Mouse (Mus musculus) heart, postnatal 0 days (tissue): Measurements from ENCODE around the gene Eif4enif1. TPM values are rescaled to one million over a fixed set of nuclear protein-coding genes. Genes with fewer than 3 reads are reported as not detected.
"Not testable (repeated sequence)": the region's sequence is repeated elsewhere in the genome, so short reads cannot be mapped to it uniquely, and the experiment has no call there.

Experiments
- ATAC-seq: fragments of 200-750 bp; cut with Nextera tagmentation; 2 replicates; pipeline ENCODE4 v1.8.0; 2017; ENCODE audit warnings: low read depth, moderate number of reproducible peaks, moderate library complexity; ENCODE audit not compliant: insufficient read depth
- DNase-seq: peaks from one replicate; pipeline ENCODE4 v3.0.0-alpha.2; 2016; ENCODE audit warnings: low spot score
- H3K27ac ChIP-seq: fragments of 300-500 bp; sonication (generic); 2 replicates; pipeline ENCODE4 v1.5.1; 2014; ENCODE audit warnings: low read depth, mild to moderate bottlenecking
- H3K27me3 ChIP-seq: fragments of 300-500 bp; sonication (generic); 2 replicates; pipeline ENCODE4 v1.6.1; 2014; ENCODE audit warnings: low read length, mixed read lengths; ENCODE audit not compliant: control insufficient read depth, insufficient read depth
- H3K36me3 ChIP-seq: fragments of 300-500 bp; sonication (generic); replicated peaks from 2 replicates; pipeline ENCODE4 v1.6.1; 2014; ENCODE audit warnings: low read length, mixed read lengths; ENCODE audit not compliant: control insufficient read depth, insufficient read depth
- H3K4me1 ChIP-seq: fragments of 300-500 bp; sonication (generic); 2 replicates; pipeline ENCODE4 v1.6.1; 2014; ENCODE audit warnings: antibody characterized with exemption; ENCODE audit not compliant: control insufficient read depth, insufficient read depth
- H3K4me2 ChIP-seq: fragments of 300-500 bp; sonication (generic); 2 replicates; pipeline ENCODE4 v1.6.1; 2014; ENCODE audit warnings: low read depth, mild to moderate bottlenecking, low read length, moderate library complexity
- H3K4me3 ChIP-seq: fragments of 300-500 bp; sonication (generic); 2 replicates; pipeline ENCODE4 v1.5.1; 2014; ENCODE audit warnings: low read depth, low read length
- H3K9ac ChIP-seq: fragments of 300-500 bp; sonication (generic); replicated peaks from 2 replicates; pipeline ENCODE4 v1.6.1; 2014; ENCODE audit warnings: low read depth, low read length, mixed read lengths
- H3K9me3 ChIP-seq: fragments of 300-500 bp; sonication (generic); replicated peaks from 2 replicates; pipeline ENCODE4 v1.6.1; 2016; ENCODE audit warnings: low read length; ENCODE audit not compliant: control insufficient read depth
- CTCF ChIP-seq: IDR thresholded peaks from 2 replicates; pipeline ENCODE4 v1.5.1; 2016; ENCODE audit warnings: antibody characterized with exemption, control low read depth, low read depth
- EP300 ChIP-seq: IDR thresholded peaks from 2 replicates; pipeline ENCODE4 v1.6.1; 2016; ENCODE audit warnings: antibody characterized with exemption, low read depth
- WGBS: fragments of 180-500 bp; shearing (Covaris S2); extraction: QIAGEN DNeasy Blood & Tissue Kit; methylation state at CpG from one replicate; pipeline ENCODE4 v1.1.7; 2014; 5-methylcytosine and 5-hydroxymethylcytosine counted together
- polyA plus RNA-seq: library from polyadenylated mRNA; unstranded; fragments of >200 nt; fragmentation: Nextera tagmentation; extraction: Ambion mirVana; gene quantifications from 2 replicates; pipeline ENCODE4 v1.2.1, GENCODE M21; 2015
- total RNA-seq: library from RNA; depleted of rRNA; stranded (reverse); fragments of >200 nt; gene quantifications from 2 replicates; pipeline ENCODE4 v1.2.3, GENCODE M21; 2014; ENCODE audit warnings: low replicate concordance

The Eif4enif1 gene
- total and polyA plus RNA-seq, 2 experiments from 2014 or later = 19.0 to 34.4 TPM

DNA sequence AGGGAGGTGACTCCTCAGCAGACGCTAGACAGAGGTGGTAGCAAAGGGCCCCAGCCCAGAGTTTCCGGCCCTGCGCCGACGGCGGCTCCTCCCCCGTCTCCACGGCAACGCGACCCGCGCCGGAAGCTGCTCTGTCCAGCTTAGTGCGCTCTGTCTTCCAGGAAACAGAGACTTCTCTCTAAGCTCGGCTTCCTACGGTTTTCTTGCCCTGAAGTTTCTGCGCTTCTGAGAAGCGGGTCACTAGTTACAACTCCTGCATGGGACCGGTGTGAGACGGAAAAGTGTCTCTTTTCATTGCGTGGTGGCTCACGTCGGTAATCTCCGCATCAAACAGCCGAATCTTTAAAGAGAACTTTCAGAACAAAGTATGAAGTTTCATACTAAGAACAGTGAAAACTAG is 8.8 kb upstream of the Eif4enif1 start, which contains the start of gene Sfi1:
TSS of gene Sfi1 (minus strand) at position 101 of the 400 bp plus-strand sequence.
- TF ChIP-seq CTCF = no peak
- TF ChIP-seq EP300 = no peak
- Histone ChIP-seq H3K9me3 (no peaks in the 10 kb centered on the region), H3K4me1 (no peaks in the 10 kb centered on the region), H3K27ac (no peak within 1 kb of the TSS), H3K36me3 (no peaks in the 10 kb centered on the region), H3K4me3 (no peak within 1 kb of the TSS), H3K27me3 (no peaks in the 10 kb centered on the region), H3K9ac (no peak within 1 kb of the TSS), H3K4me2 (no peak within 1 kb of the TSS)
- DNase-seq = no peak
- 81% methylated on average over 25 of the region's 25 CpGs for WGBS
- ATAC-seq = no peak

DNA sequence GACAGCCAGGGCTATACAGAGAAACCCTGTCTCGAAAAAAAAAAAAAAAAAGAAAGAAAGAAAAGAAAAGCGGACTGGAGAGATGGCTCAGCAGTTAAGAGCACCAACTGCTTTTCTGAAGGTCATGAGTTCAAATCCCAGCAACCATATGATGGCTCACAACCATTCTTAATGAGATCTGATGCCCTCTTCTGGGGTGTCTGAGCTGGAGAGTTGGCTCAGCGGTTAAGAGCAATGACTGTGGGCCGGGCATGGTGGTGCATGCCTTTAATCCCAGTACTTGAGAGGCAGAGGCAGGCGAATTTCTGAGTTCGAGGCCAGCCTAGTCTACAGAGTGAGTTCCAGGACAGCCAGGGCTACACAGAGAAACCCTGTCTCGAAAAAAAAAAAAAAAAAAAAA is 1.6 kb upstream of the Eif4enif1 start:
- ATAC-seq, H3K4me1 ChIP-seq, H3K36me3 ChIP-seq, H3K27ac ChIP-seq, H3K4me3 ChIP-seq, H3K9ac ChIP-seq, H3K9me3 ChIP-seq, H3K27me3 ChIP-seq, DNase-seq, H3K4me2 ChIP-seq: not testable (repeated sequence)
- 88% methylated on average over 5 of the region's 7 CpGs for WGBS

DNA sequence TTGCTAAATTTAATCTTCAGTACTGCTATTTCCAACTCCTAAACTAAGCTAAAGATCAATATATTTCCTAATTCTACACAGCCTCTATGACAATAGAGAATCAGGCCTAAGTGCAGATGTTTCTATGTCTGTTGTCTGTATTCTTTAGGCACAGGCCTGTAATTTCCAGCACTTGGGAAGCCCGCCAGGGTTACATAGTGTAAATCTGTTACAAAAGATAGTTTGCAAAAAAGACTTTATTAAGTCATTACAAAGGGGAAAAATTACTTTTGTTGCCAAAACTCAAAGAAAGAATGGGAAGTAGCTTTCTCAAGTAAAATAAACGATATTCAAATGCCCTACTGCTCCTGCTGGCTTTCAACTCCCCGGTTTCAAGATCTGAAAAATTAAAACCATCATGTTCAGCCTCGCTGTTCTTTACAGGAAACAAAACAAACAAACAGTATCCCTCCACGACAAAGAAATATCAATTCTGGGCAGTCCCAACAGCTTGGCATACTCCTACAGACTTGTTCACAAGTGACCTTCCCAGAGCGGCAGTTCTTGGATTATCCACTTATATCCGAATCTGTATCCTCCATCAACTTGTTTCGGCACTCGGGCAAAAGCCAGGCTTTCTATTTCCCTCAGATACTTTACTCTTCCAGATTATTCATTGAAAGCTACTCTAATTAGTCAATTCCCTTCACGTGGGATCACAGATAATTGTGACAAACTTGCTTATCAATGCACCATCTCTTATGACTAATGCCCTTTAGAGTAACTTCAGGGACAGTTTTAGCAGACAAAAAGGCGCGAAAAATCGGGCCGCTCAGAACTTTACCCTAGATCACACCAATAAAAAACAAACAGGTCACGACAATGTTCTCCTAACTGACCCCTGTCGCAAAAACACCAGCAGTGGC is 614 bp upstream of the Eif4enif1 start:
- TF ChIP-seq EP300 = no peak
- TF ChIP-seq CTCF = no peak
- peaks cover 16% of the 10 kb centered on the region for H3K36me3 ChIP-seq
- H3K4me3 ChIP-seq = peak overlapping the region; percentile 48
- peak overlapping the region; percentile 63 for H3K27ac ChIP-seq
- DNase-seq (no peak), ATAC-seq (no peak)
- peak overlapping the region; percentile 28 for H3K4me2 ChIP-seq
- H3K9ac ChIP-seq = peak overlapping the region; percentile 55; the same call in 1 of the 2 replicates
- H3K27me3 ChIP-seq = no peaks in the 10 kb centered on the region
- no peaks in the 10 kb centered on the region for H3K9me3 ChIP-seq
- H3K4me1 ChIP-seq = no peaks in the 10 kb centered on the region
- WGBS = 5% methylated on average over 16 of the region's 16 CpGs

DNA sequence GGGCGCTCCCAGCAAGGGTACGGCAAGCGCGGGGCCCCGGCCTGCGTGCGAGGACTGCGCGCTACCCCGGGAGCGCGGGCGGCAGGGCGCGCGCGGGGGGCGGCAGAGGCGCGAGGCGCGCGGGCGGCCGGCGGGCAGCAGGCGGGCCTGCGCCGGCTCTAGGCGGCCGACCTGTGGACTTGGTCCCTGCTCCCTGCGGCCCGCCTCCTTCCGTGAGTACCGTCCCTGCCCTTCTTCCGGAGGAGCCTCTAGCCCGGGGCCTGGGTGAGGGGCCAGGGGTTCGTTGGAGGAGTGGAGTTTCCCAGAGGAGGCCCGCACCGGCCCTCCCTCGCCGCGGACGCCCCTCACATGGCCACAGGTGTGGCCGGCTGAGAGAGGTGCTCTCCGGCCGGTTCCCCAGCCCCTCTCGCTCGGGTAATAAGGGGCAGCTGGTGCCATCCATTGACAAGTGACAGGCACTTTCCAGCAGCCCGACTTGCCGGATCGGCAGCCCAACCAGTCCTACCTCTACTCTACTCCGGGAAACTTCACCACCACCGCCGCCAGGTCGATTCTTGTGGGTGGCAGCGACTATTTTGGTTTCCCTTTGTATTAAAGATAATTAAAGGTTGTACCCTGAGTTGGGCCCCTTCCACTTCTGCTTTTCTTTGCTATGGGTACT is 719 bp downstream of the Eif4enif1 start:
- peak overlapping the region; percentile 63 for H3K27ac ChIP-seq
- H3K36me3 ChIP-seq = peaks cover 24% of the 10 kb centered on the region
- DNase-seq (peak; percentile 49), ATAC-seq (peak; percentile 44)
- H3K4me3 ChIP-seq = peak overlapping the region; percentile 48
- H3K4me2 ChIP-seq = peak overlapping the region; percentile 45
- no peak for TF ChIP-seq EP300
- no peak for TF ChIP-seq CTCF
- WGBS = under 1% methylated on average over 23 of the region's 57 CpGs
- no peaks in the 10 kb centered on the region for H3K9me3 ChIP-seq
- no peaks in the 10 kb centered on the region for H3K27me3 ChIP-seq
- H3K4me1 ChIP-seq = no peaks in the 10 kb centered on the region
- peak overlapping the region; percentile 55 for H3K9ac ChIP-seq

- TF ChIP-seq CTCF (no peak), EP300 (no peak)
- 70% methylated on average over 2 of the region's 2 CpGs for WGBS
- ATAC-seq (no peak), DNase-seq (no peak)
- Histone ChIP-seq H3K27ac (no peak overlapping the region), H3K27me3 (no peaks in the 10 kb centered on the region), H3K36me3 (peaks cover 24% of the 10 kb centered on the region), H3K9me3 (no peaks in the 10 kb centered on the region), H3K9ac (no peak overlapping the region), H3K4me3 (peak overlapping the region; percentile 48; the same call in 1 of the 2 replicates), H3K4me1 (no peaks in the 10 kb centered on the region), H3K4me2 (peak overlapping the region; percentile 45; the same call in 1 of the 2 replicates)
Measured at GRCm38 (mm10) chr11:3203771-3204170, 1.6 kb downstream of the Eif4enif1 start.
